Mouse (Mus musculus) CD4-positive naive resting alpha-beta T cell, adult 76 days (primary cell): ENCODE data around the gene Bola2. TPM values are rescaled to one million over a fixed set of nuclear protein-coding genes. Genes with fewer than 3 reads are reported as not detected.

ENCODE experiments used
- total RNA-seq: library from RNA; stranded (reverse); gene quantifications from one replicate; pipeline ENCODE4 v1.2.4, GENCODE M21; 2023

The Bola2 gene
- total RNA-seq: 127 TPM

DNA sequence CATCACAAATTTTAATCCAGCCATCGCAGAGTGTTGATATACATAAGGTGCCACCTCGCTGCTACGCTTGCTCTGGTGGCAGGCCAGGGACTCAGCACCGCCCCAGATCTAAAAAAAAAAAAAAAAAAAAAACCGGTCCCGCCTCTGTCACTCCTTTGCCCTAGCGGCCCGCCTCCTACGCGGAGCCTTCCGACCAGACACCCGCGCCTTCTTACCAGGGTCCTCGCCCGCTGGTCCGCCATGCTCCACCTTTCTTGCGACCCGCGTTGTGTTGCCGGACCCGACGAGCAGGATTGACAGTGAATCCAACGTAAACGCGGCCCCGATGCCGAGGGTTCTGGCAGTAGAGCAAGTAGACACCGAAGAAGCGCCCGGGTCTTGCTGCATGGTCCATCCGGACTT is at the start of gene Bola2:
TSS of gene Bola2 (plus strand) at position 192 of the 402 bp plus-strand sequence.

GRCm38 (mm10) chr7:126649231-126650051 is 45.8 kb upstream of the Bola2 start, which contains the start of gene Sgf29:
Gene Sgf29, plus strand, starts transcription at chr7:126649309.

GRCm38 (mm10) chr7:126676207-126676606 is 19.0 kb upstream of the Bola2 start, which contains the start of gene Sult1a1:
Gene Sult1a1, minus strand, starts transcription at chr7:126676432.

DNA sequence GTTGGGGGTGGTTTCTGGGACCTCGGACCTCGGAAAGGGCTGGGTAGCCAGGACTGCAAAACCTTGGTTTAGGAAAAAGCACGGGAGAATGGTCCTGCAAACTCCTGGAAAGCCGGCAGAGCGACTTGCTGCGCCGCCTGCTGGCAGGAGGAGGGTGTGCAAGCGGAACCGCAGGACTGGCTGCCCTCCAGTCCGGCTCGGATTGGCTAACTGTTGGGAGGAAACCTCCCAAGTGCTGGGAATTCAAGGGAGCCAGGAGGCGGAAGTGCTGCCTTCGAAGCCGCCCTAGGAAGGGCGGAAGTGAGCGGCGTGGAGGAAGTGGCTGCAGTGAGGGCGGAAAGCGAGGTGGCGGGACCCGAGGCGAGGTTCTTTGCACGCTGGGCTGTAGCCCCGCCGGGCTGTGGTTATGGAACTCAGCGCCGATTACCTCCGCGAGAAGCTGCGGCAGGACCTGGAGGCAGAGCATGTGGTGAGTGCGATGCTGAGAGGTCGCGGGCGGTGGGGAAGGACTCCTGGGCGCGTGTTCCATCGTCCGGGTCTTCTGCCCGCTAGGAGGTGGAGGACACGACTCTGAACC is 518 bp downstream of the Bola2 start, which contains the start of gene Slx1b:
TSS of gene Slx1b (minus strand) at position 154 of the 577 bp plus-strand sequence.

GRCm38 (mm10) chr7:126707442-126708174 is 12.4 kb downstream of the Bola2 start, which contains the start of gene Coro1a:
Gene Coro1a, minus strand, starts transcription at chr7:126707787.

Other genes starting within 250 kb of the Bola2 start
- gene Atp2a1, start 232.3 kb upstream of the Bola2 start, total RNA-seq: 1.1 TPM
- gene Sh2b1, start 220.0 kb upstream of the Bola2 start, total RNA-seq: 78.7 TPM
- 39.3 TPM for gene Tufm, start 208.0 kb upstream of the Bola2 start, total RNA-seq
- gene Atxn2l, start 192.0 kb upstream of the Bola2 start, total RNA-seq: 217 TPM
- 106 TPM for gene Eif3c, start 129.0 kb upstream of the Bola2 start, total RNA-seq
- gene Apobr, start 110.5 kb upstream of the Bola2 start, total RNA-seq: 4.6 TPM
- gene Cln3, start 109.6 kb upstream of the Bola2 start, total RNA-seq: 90.5 TPM
- gene Il27, start 100.5 kb upstream of the Bola2 start, total RNA-seq: not detected
- not detected for gene Nupr1, start 64.5 kb upstream of the Bola2 start, total RNA-seq
- 58.8 TPM for gene Sgf29, start 46.1 kb upstream of the Bola2 start, total RNA-seq
- 0.59 TPM for gene Sult1a1, start 19.0 kb upstream of the Bola2 start, total RNA-seq
- gene Slx1b, start 383 bp downstream of the Bola2 start, total RNA-seq: 6.8 TPM
- gene Coro1a, start 12.4 kb downstream of the Bola2 start, total RNA-seq: 1,152 TPM
- gene Mapk3, start 64.2 kb downstream of the Bola2 start, total RNA-seq: 29.3 TPM
- 2.6 TPM for gene Gdpd3, start 70.9 kb downstream of the Bola2 start, total RNA-seq
- gene Ypel3, start 81.6 kb downstream of the Bola2 start, total RNA-seq: 256 TPM
- 8.0 TPM for gene Tbx6, start 86.1 kb downstream of the Bola2 start, total RNA-seq
- gene Ppp4c, start 97.1 kb downstream of the Bola2 start, total RNA-seq: 239 TPM
- not detected for gene Fam57b, start 102.3 kb downstream of the Bola2 start, total RNA-seq
- gene 4930451I11Rik, start 136.2 kb downstream of the Bola2 start, total RNA-seq: not detected
- not detected for gene Doc2a, start 152.0 kb downstream of the Bola2 start, total RNA-seq
- gene Hirip3, start 166.6 kb downstream of the Bola2 start, total RNA-seq: 24.4 TPM
- 60.5 TPM for gene Ino80e, start 167.0 kb downstream of the Bola2 start, total RNA-seq
- gene Taok2, start 189.3 kb downstream of the Bola2 start, total RNA-seq: 72.3 TPM
- 22.6 TPM for gene Tmem219, start 227.5 kb downstream of the Bola2 start, total RNA-seq
- gene Kctd13, start 233.5 kb downstream of the Bola2 start, total RNA-seq: 37.3 TPM